Mouse (Mus musculus) small intestine, adult 2 months (tissue): ENCODE measurements around the gene Triobp.

Experiments
- CTCF ChIP-seq: fragments of 200-500 bp; IDR thresholded peaks from 2 replicates; pipeline ENCODE4 v1.5.1; 2012; ENCODE audit warnings: low read depth, mild to moderate bottlenecking, control low read depth, inconsistent platforms, low read length, moderate library complexity, mixed read lengths; ENCODE audit not compliant: insufficient replicate concordance, insufficient read length; ENCODE audit errors: extremely low read depth
- POLR2A ChIP-seq: fragments of 200-500 bp; IDR thresholded peaks from 2 replicates; pipeline ENCODE4 v1.6.1; 2012; ENCODE audit warnings: low read depth, mild to moderate bottlenecking, control low read depth, inconsistent platforms, low read length, moderate library complexity

DNA sequence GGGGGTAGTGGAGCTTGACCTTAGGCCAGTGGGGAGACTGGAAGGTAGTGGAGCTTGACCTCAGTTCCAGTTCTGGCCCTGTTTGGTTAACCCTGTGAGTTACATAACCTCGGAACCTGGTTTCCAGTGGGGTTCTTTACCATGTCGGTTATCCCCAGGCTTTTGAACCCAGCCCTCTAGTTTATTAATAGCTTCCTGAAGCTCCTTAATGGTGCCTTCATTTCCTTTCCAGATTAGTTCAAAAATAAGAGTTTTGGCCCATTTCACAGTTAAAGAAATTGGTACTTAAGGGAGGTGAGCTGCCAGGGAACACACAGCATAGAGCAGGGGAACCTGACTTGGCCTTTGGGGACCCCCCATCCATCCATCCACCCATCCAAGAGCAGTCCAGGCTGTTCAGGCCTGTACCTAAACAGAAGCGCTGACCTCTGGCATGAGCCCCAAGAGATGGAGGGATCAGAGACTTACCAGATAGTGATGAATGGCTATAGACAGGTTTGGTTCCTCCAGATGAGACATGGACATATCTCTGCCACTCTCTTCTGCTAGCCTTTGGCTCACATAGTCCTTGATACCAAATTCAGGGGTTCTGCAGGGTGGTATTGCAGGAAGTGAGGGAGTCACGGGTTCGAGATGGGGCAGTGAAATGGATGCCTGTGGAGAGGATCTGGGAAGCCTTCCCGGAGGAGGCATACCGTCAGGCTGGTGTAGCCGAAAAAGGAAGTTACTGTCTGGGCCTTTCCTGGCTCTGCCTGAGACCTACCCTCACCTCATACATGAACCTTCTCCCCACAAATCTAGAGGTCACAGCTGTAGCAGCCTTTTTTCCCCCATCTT lies 32.5 kb upstream of the Triobp start:
- no peak for TF ChIP-seq POLR2A
- TF ChIP-seq CTCF, result no peak
